Mouse (Mus musculus): ENCODE data around the gene Cyb5b. TPM values are rescaled to one million over a fixed set of nuclear protein-coding genes. Genes with fewer than 3 reads are reported as not detected.
"Not testable (repeated sequence)": the region's sequence is repeated elsewhere in the genome, so short reads cannot be mapped to it uniquely, and the experiment has no call there.

Gene Cyb5b
- total RNA-seq, 2 experiments from 2014 or later = 21.9 to 25.3 TPM

GRCm38 (mm10) chr8:107212006-107212405, 61.6 kb downstream of the Cyb5b start:
- intact Hi-C loops (cut with DNase I; ENCODE audit: low total_unique reads) = no loop called here
- no peak for DNase-seq

GRCm38 (mm10) chr8:107217230-107217629, 66.8 kb downstream of the Cyb5b start:
- DNase-seq; intact Hi-C loops (cut with DNase I; ENCODE audit: low total_unique reads): not testable (repeated sequence)

- intact Hi-C loops (cut with DNase I; ENCODE audit: low total_unique reads) = no loop called here
- no peak for DNase-seq
Measured at GRCm38 (mm10) chr8:107218091-107218490, 67.7 kb downstream of the Cyb5b start.

GRCm38 (mm10) chr8:107219078-107219477, 68.6 kb downstream of the Cyb5b start:
- DNase-seq = no peak
- intact Hi-C loops (cut with DNase I; ENCODE audit: low total_unique reads) = no loop called here

GRCm38 (mm10) chr8:107221924-107222851, 71.7 kb downstream of the Cyb5b start:
- intact Hi-C loops (cut with DNase I; ENCODE audit: low total_unique reads) = no loop called here
- DNase-seq = no peak

GRCm38 (mm10) chr8:107226183-107226582, 75.7 kb downstream of the Cyb5b start:
- peak; percentile 28 for DNase-seq
- intact Hi-C loops (cut with DNase I; ENCODE audit: low total_unique reads) = no loop called here

- DNase-seq = no peak
- intact Hi-C loops (cut with DNase I; ENCODE audit: low total_unique reads) = no loop called here
Measured at GRCm38 (mm10) chr8:107227011-107227626, 76.7 kb downstream of the Cyb5b start.

GRCm38 (mm10) chr8:107233251-107233650, 82.8 kb downstream of the Cyb5b start:
- DNase-seq = no peak
- intact Hi-C loops (cut with DNase I; ENCODE audit: low total_unique reads) = no loop called here

GRCm38 (mm10) chr8:107233718-107234117, 83.3 kb downstream of the Cyb5b start:
- DNase-seq = no peak

More at GRCm38 (mm10) chr8:107233718-107234117, 83.3 kb downstream of the Cyb5b start:
- intact Hi-C loops (cut with DNase I; ENCODE audit: low total_unique reads) = no loop called here

Other genes starting within 250 kb of the Cyb5b start
- 10 to 100 TPM; 11.0 to 13.9 TPM for gene Sntb2, start 214.9 kb upstream of the Cyb5b start, total RNA-seq (2021)
- 10 to 100 TPM; 50.6 to 51.1 TPM for gene Vps4a, start 119.4 kb upstream of the Cyb5b start, total RNA-seq (2021)
- 10 to 100 TPM; 35.3 to 36.0 TPM for gene Pdf, start 102.0 kb upstream of the Cyb5b start, total RNA-seq (2021)
- gene Cog8, start 94.0 kb upstream of the Cyb5b start, total RNA-seq (2021) = 10 to 100 TPM; 16.9 to 17.7 TPM
- 10 to 100 TPM; 18.3 to 24.7 TPM for gene Nip7, start 93.8 kb upstream of the Cyb5b start, total RNA-seq (2021)
- gene Tmed6, start 85.0 kb upstream of the Cyb5b start, total RNA-seq (2021) = not detected
- 10 to 100 TPM; 10.1 to 15.9 TPM for gene Terf2, start 54.1 kb upstream of the Cyb5b start, total RNA-seq (2021)
- 10 to 100 TPM; 16.8 to 18.7 TPM for gene Nfat5, start 142.8 kb downstream of the Cyb5b start, total RNA-seq (2021)

Data from gastrocnemius, postnatal 14 days (tissue).